Mouse (Mus musculus): ENCODE measurements at regions not wholly inside any gene's neighbourhood (a gene's known extent, or its start where the extent isn't known, plus 50 kb on each side); places are given as distances from the start of the nearest gene placed in this dataset.

DNA sequence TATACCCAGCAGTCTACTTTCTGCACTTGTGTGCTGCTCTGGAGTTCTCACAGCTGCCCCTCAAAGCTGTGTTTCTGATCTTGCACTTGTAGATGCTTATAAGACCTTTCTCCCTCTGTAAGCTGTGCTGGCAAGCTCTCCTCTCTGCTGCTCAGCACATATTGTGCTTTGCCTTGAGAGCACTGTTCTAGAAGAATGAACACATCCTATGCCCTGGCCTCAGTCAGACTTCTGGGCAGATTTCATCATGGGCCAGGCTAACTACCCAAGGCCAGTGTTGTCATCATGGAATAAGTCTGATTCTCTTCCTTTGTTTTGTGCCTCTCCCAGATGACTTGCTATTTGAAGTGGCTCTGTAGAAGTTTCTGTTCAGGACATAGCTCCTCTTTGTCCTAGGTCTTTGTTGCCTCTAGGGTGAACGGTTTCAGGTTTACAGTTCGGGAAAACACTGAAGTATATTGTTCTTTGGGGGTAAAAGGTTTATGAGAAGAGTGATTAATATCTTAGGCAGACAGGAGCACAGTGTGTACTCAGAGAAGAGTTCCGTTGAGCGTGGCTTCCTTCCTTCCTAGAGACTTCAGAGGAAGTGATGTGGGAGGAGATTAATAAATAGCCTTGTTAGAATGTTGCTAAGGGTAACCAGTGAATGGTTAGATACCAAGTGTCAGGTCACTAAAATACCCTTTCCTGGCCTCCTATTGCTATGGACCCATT lies 70.8 kb downstream of the Pcdh18 start:
- Histone ChIP-seq H3K4me2 (replicated peaks) (no peak overlapping the region), H3K9ac (no peak overlapping the region)

DNA sequence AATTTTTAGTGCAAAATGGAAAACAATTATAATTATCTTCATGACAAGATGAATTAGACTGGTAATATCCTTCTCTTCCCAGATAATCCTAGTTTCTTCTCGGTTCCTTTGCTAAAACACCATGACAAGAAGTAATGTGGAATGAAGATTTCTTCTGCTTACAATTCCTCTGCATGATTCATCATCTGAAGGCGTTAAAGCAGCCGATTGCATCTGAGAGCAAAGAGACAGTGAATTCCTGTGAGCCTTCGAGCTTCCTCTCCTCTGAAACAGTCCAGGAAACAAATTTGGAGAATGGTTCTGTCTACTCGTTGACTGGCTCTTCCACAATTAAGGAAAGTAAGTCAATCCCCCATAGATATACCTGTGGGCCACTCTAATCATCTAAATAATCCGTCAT lies 82.2 kb downstream of the Pcdh18 start:
- H3K4me2 ChIP-seq (replicated peaks), result no peak overlapping the region
- no peak overlapping the region for H3K4me3 ChIP-seq
- H3K27ac ChIP-seq, result no peak overlapping the region
- no peak overlapping the region for H3K9ac ChIP-seq
- H3K9me3 ChIP-seq, result no peaks in the 10 kb centered on the region
- no peaks in the 10 kb centered on the region for H3K27me3 ChIP-seq (replicated peaks)
- 88% methylated on average over 6 of the region's 6 CpGs for WGBS
- no peaks in the 10 kb centered on the region for H3K4me1 ChIP-seq
- ATAC-seq (ENCODE audit: low FRiP score, low read depth), result no peak
- H3K36me3 ChIP-seq, result no peaks in the 10 kb centered on the region

More for the DNA sequence above, 70.8 kb downstream of the Pcdh18 start:
- Histone ChIP-seq H3K36me3 (no peaks in the 10 kb centered on the region), H3K4me3 (no peak overlapping the region), H3K27ac (no peak overlapping the region), H3K9me3 (no peaks in the 10 kb centered on the region), H3K4me1 (no peaks in the 10 kb centered on the region), H3K27me3 (replicated peaks) (no peaks in the 10 kb centered on the region)
- WGBS, result 28% methylated on average over 4 of the region's 4 CpGs
- peak; percentile 53; the same call in 1 of the 2 replicates for ATAC-seq (ENCODE audit: low FRiP score, low read depth)

DNA sequence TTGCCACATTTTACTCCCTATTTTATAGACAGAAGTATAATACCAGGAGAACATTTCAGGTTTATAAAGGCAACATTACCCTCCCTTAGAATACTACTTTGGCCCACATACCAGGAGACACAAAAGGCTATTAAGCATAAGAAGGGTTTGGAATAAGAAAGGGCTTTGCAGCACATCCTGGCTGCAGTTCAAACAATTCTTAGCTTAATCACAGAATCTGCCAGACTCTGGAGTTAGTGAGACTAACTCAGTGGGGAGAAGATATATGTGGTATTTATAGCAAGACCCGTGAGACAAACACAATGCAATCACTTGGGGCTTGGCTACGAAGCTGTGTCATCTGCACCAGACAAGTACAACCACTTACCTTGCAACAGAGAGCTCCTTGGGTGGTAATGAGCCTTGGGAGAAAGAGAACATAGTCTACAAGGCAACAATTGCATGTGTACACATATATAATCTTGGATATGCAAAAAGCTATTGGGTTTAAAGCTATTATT lies 84.4 kb downstream of the Pcdh18 start:
- no peak for ATAC-seq (ENCODE audit: low FRiP score, low read depth)
- Histone ChIP-seq H3K27me3 (replicated peaks) (no peaks in the 10 kb centered on the region), H3K36me3 (no peaks in the 10 kb centered on the region), H3K9ac (no peak overlapping the region), H3K4me3 (no peak overlapping the region), H3K9me3 (no peaks in the 10 kb centered on the region), H3K4me2 (replicated peaks) (no peak overlapping the region), H3K4me1 (no peaks in the 10 kb centered on the region), H3K27ac (no peak overlapping the region)
- 36% methylated on average over 2 of the region's 2 CpGs for WGBS

DNA sequence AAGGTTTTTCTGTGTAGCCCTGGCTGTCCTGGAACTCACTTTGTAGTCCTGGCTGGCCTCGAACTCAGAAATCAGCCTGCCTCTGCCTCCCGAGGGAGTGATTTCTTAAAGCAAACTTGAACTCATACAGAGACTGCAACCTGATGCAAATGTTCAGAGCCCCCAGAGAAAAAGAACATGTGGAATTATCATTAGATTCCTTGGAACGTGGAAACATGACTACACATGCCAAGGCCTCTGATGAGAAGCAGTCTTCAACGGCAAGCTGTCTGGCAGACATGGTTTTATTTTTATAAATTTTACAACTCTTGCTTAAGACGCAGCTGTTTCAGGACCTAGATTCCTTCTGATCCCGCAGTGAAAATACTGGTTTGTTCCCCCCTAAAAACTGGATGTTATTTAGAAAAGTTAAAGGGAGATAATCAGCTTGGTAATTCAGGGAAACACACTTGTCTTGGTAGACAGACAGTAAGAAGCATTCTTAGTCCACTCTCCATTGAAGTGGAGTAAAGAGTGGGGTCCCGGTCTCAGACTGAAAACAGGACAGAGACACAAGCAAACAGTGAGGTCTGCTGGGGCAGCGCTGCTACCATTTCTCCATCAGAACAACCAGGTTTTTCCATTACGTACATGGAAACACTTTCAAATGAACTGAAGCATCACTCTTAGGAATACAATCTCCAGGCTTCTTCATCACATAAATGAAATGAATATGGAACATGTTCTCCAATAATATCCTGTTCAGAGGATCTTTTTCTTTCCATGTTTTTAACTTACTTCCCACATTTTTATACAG lies 89.4 kb downstream of the Pcdh18 start:
- no peak overlapping the region for H3K9ac ChIP-seq
- H3K9me3 ChIP-seq, result no peaks in the 10 kb centered on the region
- H3K4me2 ChIP-seq (replicated peaks), result no peak overlapping the region
- H3K4me3 ChIP-seq, result no peak overlapping the region
- no peaks in the 10 kb centered on the region for H3K4me1 ChIP-seq
- H3K27ac ChIP-seq, result no peak overlapping the region
- ATAC-seq (ENCODE audit: low FRiP score, low read depth), result no peak
- no peaks in the 10 kb centered on the region for H3K36me3 ChIP-seq
- no peaks in the 10 kb centered on the region for H3K27me3 ChIP-seq (replicated peaks)
- WGBS, result 84% methylated on average over 9 of the region's 9 CpGs

DNA sequence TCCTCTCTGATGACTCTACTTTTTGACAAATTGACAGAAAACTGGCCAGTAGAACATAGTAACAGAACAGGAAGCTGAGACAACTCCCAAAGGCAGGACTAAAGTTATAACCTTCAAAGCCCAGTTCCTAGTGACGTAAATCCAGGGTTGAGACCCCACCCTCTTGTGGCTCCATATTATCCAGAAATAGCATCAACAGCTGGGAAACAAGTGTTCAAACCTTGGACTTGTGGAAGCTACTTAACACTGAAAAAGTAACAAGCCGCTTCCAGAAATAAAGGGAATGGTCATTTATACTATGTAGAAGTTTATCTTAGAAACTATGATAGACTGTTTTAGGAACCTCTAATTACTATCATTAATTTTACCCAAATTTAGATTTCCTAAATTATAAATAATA lies 90.6 kb downstream of the Pcdh18 start:
- no peak overlapping the region for H3K27ac ChIP-seq
- 88% methylated on average over 2 of the region's 2 CpGs for WGBS

DNA sequence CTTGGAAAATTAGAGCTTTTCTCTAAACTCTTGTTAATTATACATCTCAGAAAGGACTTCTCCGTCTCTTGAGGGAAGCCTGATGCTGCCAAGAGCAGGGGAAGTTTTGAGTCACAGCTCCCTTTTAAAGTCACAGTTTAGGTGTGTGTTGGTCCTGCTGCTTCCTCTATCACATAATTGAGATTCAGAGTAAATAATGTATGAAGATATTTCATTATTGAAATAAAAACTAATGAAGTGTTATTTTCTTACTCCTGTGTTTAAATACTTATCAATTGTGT lies 108.3 kb downstream of the Pcdh18 start:
- Histone ChIP-seq H3K9ac (no peak overlapping the region), H3K4me3 (no peak overlapping the region), H3K4me2 (replicated peaks) (no peak overlapping the region), H3K27ac (no peak overlapping the region), H3K9me3 (no peaks in the 10 kb centered on the region), H3K36me3 (no peaks in the 10 kb centered on the region), H3K4me1 (no peaks in the 10 kb centered on the region), H3K27me3 (replicated peaks) (no peaks in the 10 kb centered on the region)
- ATAC-seq (ENCODE audit: low FRiP score, low read depth), result no peak
- WGBS, result 67% methylated on average over 1 of the region's 1 CpGs

More for the DNA sequence above, 90.6 kb downstream of the Pcdh18 start:
- H3K9me3 ChIP-seq, result no peaks in the 10 kb centered on the region
- no peaks in the 10 kb centered on the region for H3K4me1 ChIP-seq
- no peak overlapping the region for H3K4me2 ChIP-seq (replicated peaks)
- no peak for ATAC-seq (ENCODE audit: low FRiP score, low read depth)
- H3K36me3 ChIP-seq, result no peaks in the 10 kb centered on the region
- no peaks in the 10 kb centered on the region for H3K27me3 ChIP-seq (replicated peaks)
- H3K9ac ChIP-seq, result no peak overlapping the region
- H3K4me3 ChIP-seq, result no peak overlapping the region

DNA sequence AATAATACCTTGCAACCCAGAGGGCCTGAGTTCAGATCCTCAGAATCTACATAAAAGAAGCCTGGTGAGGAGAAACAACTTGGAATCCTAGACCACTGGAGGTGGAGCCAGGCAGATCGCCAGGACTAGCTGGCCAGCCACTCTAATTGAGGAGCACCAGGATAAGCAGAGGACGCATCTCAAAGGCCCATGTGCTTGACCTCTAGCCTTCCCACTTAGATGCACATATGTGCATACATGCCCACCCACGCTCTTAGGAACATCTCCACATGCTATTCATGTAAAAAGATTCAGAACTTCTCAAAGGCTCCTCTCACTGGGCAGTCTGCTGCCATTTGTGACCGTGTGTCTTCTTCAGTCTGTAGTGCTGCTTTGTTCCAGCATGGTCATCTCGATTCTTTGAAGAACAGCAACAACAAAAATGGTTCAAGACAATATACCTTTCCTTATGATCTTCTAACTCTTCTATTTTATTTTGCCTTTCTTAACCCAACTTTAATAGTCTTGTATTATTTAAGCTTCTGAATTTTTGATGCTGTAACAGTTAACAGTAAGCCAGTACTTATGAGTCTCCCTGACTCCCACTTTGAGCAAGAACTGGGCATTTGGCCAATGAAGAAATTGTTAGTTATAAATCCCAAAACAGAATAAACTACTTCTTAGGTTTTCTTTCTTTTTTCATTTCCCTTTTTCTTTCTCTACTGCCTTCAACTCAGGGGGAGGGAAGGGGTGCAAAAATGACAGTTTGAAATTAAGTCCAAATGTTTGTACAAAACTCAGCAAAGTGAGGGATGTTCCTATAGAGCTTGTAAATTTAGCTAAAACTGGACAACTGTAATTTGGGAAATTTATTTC lies 108.9 kb downstream of the Pcdh18 start:
- no peak overlapping the region for H3K4me3 ChIP-seq
- H3K27me3 ChIP-seq (replicated peaks), result no peaks in the 10 kb centered on the region
- ATAC-seq (ENCODE audit: low FRiP score, low read depth), result no peak
- H3K4me2 ChIP-seq (replicated peaks), result no peak overlapping the region
- H3K9me3 ChIP-seq, result no peaks in the 10 kb centered on the region
- no peak overlapping the region for H3K27ac ChIP-seq
- WGBS, result 91% methylated on average over 5 of the region's 5 CpGs
- no peak overlapping the region for H3K9ac ChIP-seq
- no peaks in the 10 kb centered on the region for H3K36me3 ChIP-seq
- H3K4me1 ChIP-seq, result no peaks in the 10 kb centered on the region

DNA sequence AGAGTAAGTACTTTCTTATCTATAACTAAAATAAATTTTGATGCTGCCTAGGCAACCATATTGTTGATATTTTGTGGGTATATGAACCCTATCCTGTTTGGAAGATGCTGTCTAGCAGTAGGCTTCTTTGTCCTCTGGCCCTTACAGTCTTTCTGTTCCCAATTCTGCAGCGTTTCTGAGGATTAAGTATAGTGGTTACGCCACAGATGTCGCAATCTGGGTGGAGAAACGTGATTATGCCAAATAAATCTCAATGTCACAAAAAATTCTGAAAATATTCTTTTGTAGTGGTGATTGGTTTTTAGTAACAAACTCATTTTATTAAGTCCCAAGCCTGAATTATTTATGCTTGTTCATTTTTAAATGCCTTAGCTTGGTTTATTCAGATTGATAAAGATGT lies 112.1 kb downstream of the Pcdh18 start:
- ATAC-seq (ENCODE audit: low FRiP score, low read depth), result no peak
- Histone ChIP-seq H3K4me1 (no peaks in the 10 kb centered on the region), H3K4me2 (replicated peaks) (no peak overlapping the region), H3K27me3 (replicated peaks) (no peaks in the 10 kb centered on the region), H3K36me3 (no peaks in the 10 kb centered on the region), H3K9me3 (no peaks in the 10 kb centered on the region), H3K27ac (no peak overlapping the region), H3K9ac (no peak overlapping the region), H3K4me3 (no peak overlapping the region)
- WGBS, result 90% methylated on average over 4 of the region's 4 CpGs

DNA sequence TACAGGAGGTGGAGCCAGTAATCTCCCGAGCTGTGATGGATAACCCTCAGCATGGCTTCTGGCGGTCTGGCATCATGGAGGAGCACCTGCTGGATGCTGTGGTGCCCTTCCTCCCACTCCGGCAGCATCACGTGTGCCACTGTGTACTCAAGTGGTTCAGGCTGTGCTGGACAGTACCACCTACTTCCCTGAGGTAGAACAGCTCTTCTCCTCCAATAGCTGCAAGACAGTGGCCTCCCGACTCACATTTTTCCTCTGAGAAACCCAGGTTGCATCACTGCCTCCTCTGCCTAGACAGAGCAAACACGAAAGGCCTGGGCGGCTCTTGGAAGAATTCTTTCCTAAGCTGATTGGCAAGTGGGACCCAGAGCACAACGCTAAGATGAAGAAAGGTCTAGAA lies 113.3 kb downstream of the Pcdh18 start:
- WGBS, result 93% methylated on average over 8 of the region's 8 CpGs
- no peak overlapping the region for H3K4me2 ChIP-seq (replicated peaks)
- no peak overlapping the region for H3K9ac ChIP-seq
- no peaks in the 10 kb centered on the region for H3K36me3 ChIP-seq
- ATAC-seq (ENCODE audit: low FRiP score, low read depth), result no peak
- H3K27me3 ChIP-seq (replicated peaks), result no peaks in the 10 kb centered on the region
- H3K4me1 ChIP-seq, result no peaks in the 10 kb centered on the region
- H3K27ac ChIP-seq, result no peak overlapping the region
- no peaks in the 10 kb centered on the region for H3K9me3 ChIP-seq
- no peak overlapping the region for H3K4me3 ChIP-seq

DNA sequence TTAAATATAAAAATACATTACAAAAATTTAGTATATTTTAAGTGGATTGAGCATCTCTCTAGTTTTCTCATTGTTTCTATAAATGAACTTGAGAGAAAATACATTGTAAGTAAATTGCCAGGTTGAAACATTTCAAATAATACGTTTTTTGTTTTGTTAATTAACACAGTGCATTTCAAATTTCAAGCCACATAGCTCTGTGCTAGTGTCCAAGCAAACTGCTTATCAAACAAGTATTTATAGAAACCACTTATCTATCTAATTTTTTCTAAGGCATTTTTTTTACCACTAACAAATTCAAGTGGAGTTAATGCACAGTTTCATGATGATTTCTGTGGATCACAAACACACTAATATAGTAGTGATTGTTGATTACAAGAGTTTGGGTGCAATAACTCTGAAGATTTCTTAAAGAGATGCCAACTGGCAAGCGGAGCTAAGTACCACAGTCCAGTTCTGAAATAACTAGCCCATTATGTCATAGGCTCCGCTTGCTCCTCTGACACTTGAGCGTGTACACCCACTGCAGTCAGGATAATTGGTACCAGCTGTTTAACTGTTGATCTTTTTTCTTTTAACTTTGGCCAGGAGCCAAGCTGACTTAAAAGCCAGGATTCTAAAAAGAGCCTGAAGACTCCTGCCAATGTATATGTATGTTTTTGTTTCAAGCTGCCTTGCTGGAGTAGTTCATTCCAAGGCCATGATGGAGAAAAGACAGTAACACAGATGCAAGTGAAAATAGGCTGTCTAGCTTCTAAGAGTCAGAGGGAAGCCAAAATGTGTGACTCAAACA lies 115.0 kb downstream of the Pcdh18 start:
- Histone ChIP-seq H3K4me1 (no peaks in the 10 kb centered on the region), H3K9ac (no peak overlapping the region), H3K27me3 (replicated peaks) (no peaks in the 10 kb centered on the region), H3K4me3 (no peak overlapping the region), H3K27ac (no peak overlapping the region), H3K4me2 (replicated peaks) (no peak overlapping the region), H3K9me3 (no peaks in the 10 kb centered on the region), H3K36me3 (no peaks in the 10 kb centered on the region)
- 37% methylated on average over 4 of the region's 4 CpGs for WGBS
- ATAC-seq (ENCODE audit: low FRiP score, low read depth), result peak; percentile 90; the same call in 1 of the 2 replicates

DNA sequence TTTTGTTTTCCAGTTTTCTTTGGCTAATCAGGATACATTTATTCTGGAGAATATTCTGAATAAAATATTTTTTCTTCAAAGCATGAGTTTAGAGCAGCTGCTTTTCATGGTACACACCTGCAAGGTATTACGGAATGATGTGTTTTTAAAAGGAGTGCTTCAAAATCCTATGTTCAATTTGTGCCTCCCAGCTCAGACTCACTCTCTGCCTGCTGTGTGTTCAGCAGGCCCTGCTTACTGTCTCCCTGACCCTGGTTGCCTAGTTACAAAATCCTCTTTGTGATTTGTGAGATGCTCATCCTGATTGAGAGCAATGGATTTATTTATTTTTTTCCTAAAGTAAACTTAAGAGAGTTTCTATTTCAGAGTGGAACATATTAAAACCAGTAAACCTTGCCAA lies 115.7 kb downstream of the Pcdh18 start:
- no peaks in the 10 kb centered on the region for H3K9me3 ChIP-seq
- H3K4me2 ChIP-seq (replicated peaks), result no peak overlapping the region
- H3K27ac ChIP-seq, result no peak overlapping the region
- WGBS, result 83% methylated on average over 1 of the region's 1 CpGs
- H3K4me1 ChIP-seq, result no peaks in the 10 kb centered on the region
- 0 out of 2 replicates have a peak, but pooled peaks have one; percentile 25 for ATAC-seq (ENCODE audit: low FRiP score, low read depth)
- no peaks in the 10 kb centered on the region for H3K36me3 ChIP-seq
- no peaks in the 10 kb centered on the region for H3K27me3 ChIP-seq (replicated peaks)
- H3K4me3 ChIP-seq, result no peak overlapping the region
- no peak overlapping the region for H3K9ac ChIP-seq
